Mouse (Mus musculus) ES-E14 (cell line): ENCODE results near the gene Ada. TPM values are rescaled to one million over a fixed set of nuclear protein-coding genes. Genes with fewer than 3 reads are reported as not detected.

Experiments used
- DNase-seq: peaks from one replicate; pipeline ENCODE4 v3.0.0-alpha.2; 2013; ENCODE audit warnings: low read depth, low spot score
- H3K27ac ChIP-seq: 2 replicates; pipeline ENCODE4 v1.5.1; 2012; ENCODE audit warnings: low read depth, mild to moderate bottlenecking, low read length, moderate library complexity, mixed read lengths; ENCODE audit not compliant: poor library complexity, insufficient read depth, severe bottlenecking
- H3K36me3 ChIP-seq: 2 replicates; pipeline ENCODE4 v1.6.1; 2012; ENCODE audit warnings: mild to moderate bottlenecking, low read length, moderate library complexity, mixed read lengths; ENCODE audit not compliant: control insufficient read depth, poor library complexity, insufficient read depth, severe bottlenecking
- H3K4me1 ChIP-seq, 2 experiments: fragments of 150-350 bp in 1 of 2; sonication (generic) in 1 of 2; 2 replicates each; pipeline ENCODE4 v1.6.1; 2012; ENCODE audit warnings: low read length in 2 of 2, mild to moderate bottlenecking in 1 of 2, mixed read lengths in 1 of 2; ENCODE audit not compliant: control insufficient read depth in 2 of 2, insufficient read depth in 2 of 2, poor library complexity in 1 of 2
- H3K4me3 ChIP-seq, 2 experiments: fragments of 150-350 bp in 1 of 2; sonication (generic) in 1 of 2; 2 replicates each; pipeline ENCODE4 v1.5.1; 2012; ENCODE audit warnings: low read length in 2 of 2, low read depth in 1 of 2, mild to moderate bottlenecking in 1 of 2, mixed read lengths in 1 of 2; ENCODE audit not compliant: insufficient read depth in 1 of 2, poor library complexity in 1 of 2, severe bottlenecking in 1 of 2
- H3K9ac ChIP-seq: 2 replicates; pipeline ENCODE4 v1.6.1; 2012; ENCODE audit warnings: low read depth, mild to moderate bottlenecking, low read length, mixed read lengths; ENCODE audit not compliant: poor library complexity, insufficient read depth, severe bottlenecking
- H3K9me3 ChIP-seq: fragments of 150-350 bp; sonication (generic); 2 replicates; pipeline ENCODE4 v1.6.1; 2012; ENCODE audit warnings: low read depth, mild to moderate bottlenecking, low read length; ENCODE audit not compliant: control insufficient read depth, insufficient read depth
- CHD2 ChIP-seq: IDR thresholded peaks from 2 replicates; pipeline ENCODE4 v1.6.1; 2014; ENCODE audit warnings: mild to moderate bottlenecking, low read depth, low read length, inconsistent platforms
- HCFC1 ChIP-seq: IDR thresholded peaks from 2 replicates; pipeline ENCODE4 v1.6.1; 2012; ENCODE audit warnings: low read length, inconsistent platforms, borderline replicate concordance; ENCODE audit not compliant: insufficient read depth
- MAFK ChIP-seq: IDR thresholded peaks from 2 replicates; pipeline ENCODE4 v1.6.1; 2014; ENCODE audit warnings: mild to moderate bottlenecking, low read depth, low read length, inconsistent platforms; ENCODE audit not compliant: insufficient read depth
- ZC3H11A ChIP-seq: IDR thresholded peaks from 2 replicates; pipeline ENCODE4 v1.6.1; 2012; ENCODE audit warnings: low read depth, mild to moderate bottlenecking, inconsistent platforms, low read length, borderline replicate concordance
- ZNF384 ChIP-seq: IDR thresholded peaks from 2 replicates; pipeline ENCODE4 v1.6.1; 2012; ENCODE audit warnings: low read depth, low read length, inconsistent platforms
- in situ Hi-C, 2 experiments: fragments of 600-800 bp; cut with MboI; formaldehyde crosslinking; loops; one replicate each; pipeline ENCODE4 v1.15.1; 2025; ENCODE audit warnings: low sequenced_read_pairs in 2 of 2, inconsistent platforms in 1 of 2; ENCODE audit not compliant: unreplicated experiment in 2 of 2
- total RNA-seq: library from RNA; depleted of rRNA; stranded (reverse); fragments of 300-350 nt; gene quantifications from 2 replicates; pipeline ENCODE4 v1.2.3, GENCODE M21; 2012

Gene Ada
- total RNA-seq, 1 experiment = 13.7 TPM

- Histone ChIP-seq H3K36me3 (no peaks in the 10 kb centered on the region), H3K4me3 (no peak overlapping the region), H3K27ac (no peak overlapping the region), H3K9me3 (no peaks in the 10 kb centered on the region), H3K9ac (no peak overlapping the region), H3K4me1 (no peaks in the 10 kb centered on the region)
- no peak for TF ChIP-seq ZNF384
- TF ChIP-seq MAFK = no peak
- TF ChIP-seq ZC3H11A = no peak
- TF ChIP-seq HCFC1 = no peak
- TF ChIP-seq CHD2 = no peak
- in situ Hi-C loops = loop anchor here in 1 of 2 experiments (10.0 kb wide), 1 partner anchor 179 kb away; no protein-coding TSS in a partner anchor
- DNase-seq = no peak
Observed at GRCm38 (mm10) chr2:163713340-163713739, 36.7 kb downstream of the Ada start.

- no peak for TF ChIP-seq ZNF384
- Histone ChIP-seq H3K27ac (no peak overlapping the region), H3K4me3 (no peak overlapping the region), H3K9me3 (no peaks in the 10 kb centered on the region), H3K36me3 (no peaks in the 10 kb centered on the region), H3K9ac (no peak overlapping the region), H3K4me1 (no peaks in the 10 kb centered on the region)
- no peak for DNase-seq
- in situ Hi-C loops = loop anchor here in 1 of 2 experiments (10.0 kb wide), 1 partner anchor 178 kb away; no protein-coding TSS in a partner anchor
Observed at GRCm38 (mm10) chr2:163712874-163713273, 37.2 kb downstream of the Ada start.

- H3K36me3 ChIP-seq = no peaks in the 10 kb centered on the region
- no peak for TF ChIP-seq MAFK
- no peak for TF ChIP-seq ZC3H11A
- TF ChIP-seq CHD2 = no peak
- no peak for TF ChIP-seq HCFC1
- no peak for TF ChIP-seq ZNF384
- H3K4me1 ChIP-seq = no peaks in the 10 kb centered on the region
- H3K9me3 ChIP-seq = no peaks in the 10 kb centered on the region
- DNase-seq = no peak
- H3K4me3 ChIP-seq = no peak overlapping the region
- in situ Hi-C loops = loop anchor here in 1 of 2 experiments (10.0 kb wide), 1 partner anchor 178 kb away; no protein-coding TSS in a partner anchor
- no peak overlapping the region for H3K9ac ChIP-seq
- H3K27ac ChIP-seq = no peak overlapping the region
Observed at GRCm38 (mm10) chr2:163712473-163712872, 37.6 kb downstream of the Ada start.

GRCm38 (mm10) chr2:163711368-163711868 is 38.6 kb downstream of the Ada start:
- Histone ChIP-seq H3K4me3 (no peak overlapping the region), H3K9ac (no peak overlapping the region), H3K4me1 (no peaks in the 10 kb centered on the region), H3K36me3 (no peaks in the 10 kb centered on the region), H3K27ac (no peak overlapping the region), H3K9me3 (no peaks in the 10 kb centered on the region)
- DNase-seq = no peak
- in situ Hi-C loops = loop anchor here in 1 of 2 experiments (10.0 kb wide), 1 partner anchor 177 kb away; no protein-coding TSS in a partner anchor
- TF ChIP-seq ZC3H11A (no peak), HCFC1 (no peak), ZNF384 (no peak), CHD2 (no peak), MAFK (no peak)

GRCm38 (mm10) chr2:163710606-163711159 is 39.4 kb downstream of the Ada start:
- TF ChIP-seq ZNF384 (no peak), CHD2 (no peak), HCFC1 (no peak), MAFK (no peak), ZC3H11A (no peak)
- Histone ChIP-seq H3K27ac (no peak overlapping the region), H3K36me3 (no peaks in the 10 kb centered on the region), H3K9me3 (no peaks in the 10 kb centered on the region), H3K4me3 (no peak overlapping the region), H3K4me1 (no peaks in the 10 kb centered on the region), H3K9ac (no peak overlapping the region)
- no peak for DNase-seq
- in situ Hi-C loops = loop anchor here in 1 of 2 experiments (10.0 kb wide), 1 partner anchor 176 kb away; no protein-coding TSS in a partner anchor
